Mouse (Mus musculus): Measurements from ENCODE around the gene Gm49369.

DNA sequence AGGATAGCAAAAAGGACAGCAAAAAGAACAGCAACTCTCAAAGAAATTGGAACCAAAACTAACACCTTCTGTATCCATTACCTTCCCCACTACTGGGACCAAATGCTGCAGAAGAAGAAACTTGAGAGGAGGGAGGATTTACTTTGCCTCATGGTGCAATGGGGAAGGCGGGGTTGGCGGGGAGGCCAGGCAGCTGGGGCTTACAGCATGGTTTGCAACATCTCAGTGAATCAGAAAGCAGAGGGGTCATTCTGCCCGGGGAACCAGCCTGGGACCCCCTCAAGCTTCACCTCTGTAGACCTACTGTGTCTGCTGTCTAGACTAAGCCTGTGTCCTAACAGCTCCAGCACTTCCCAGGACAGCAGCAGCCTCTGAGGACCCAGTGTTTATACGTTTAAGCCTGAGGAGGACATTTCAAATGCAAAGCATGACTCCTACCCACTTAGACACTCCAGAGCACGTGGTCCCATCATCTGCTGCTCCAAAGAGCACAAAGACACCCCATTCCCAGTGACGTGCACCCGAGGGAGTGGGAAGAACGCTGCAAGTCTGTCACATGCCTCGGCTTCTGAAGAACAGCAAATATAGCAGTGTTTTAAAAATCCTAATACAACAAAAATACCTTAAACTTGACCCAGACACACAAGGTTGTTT lies 33.0 kb downstream of the Gm49369 start:
- TF ChIP-seq POLR2A (IDR thresholded peaks at IDR 0.05; ENCODE audit: insufficient read length, low read depth) (no peak), MYOG (IDR thresholded peaks at IDR 0.05; ENCODE audit: control insufficient read depth in 1 of 3, insufficient read depth in 1 of 3, insufficient read length in 2 of 3, low read depth in 2 of 3) (peak in 1 of 3 experiments; percentile 43), POLR2AphosphoS2 (IDR thresholded peaks at IDR 0.05; ENCODE audit: insufficient read length, low read depth) (no peak), TCF12 (IDR thresholded peaks at IDR 0.05; ENCODE audit: insufficient read depth, poor library complexity, severe bottlenecking) (no peak), USF1 (IDR thresholded peaks at IDR 0.05; ENCODE audit: low read depth) (no peak), MYOD1 (IDR thresholded peaks at IDR 0.05; ENCODE audit: control insufficient read depth in 1 of 3, insufficient read length in 2 of 3, low read depth in 2 of 3) (peak in 1 of 3 experiments; percentile 40), TCF3 (IDR thresholded peaks at IDR 0.05; ENCODE audit: insufficient read length, low read depth) (no peak)

All from myocyte (in vitro differentiated cells).